Mouse (Mus musculus): ENCODE results near the gene Phykpl.

Gene Phykpl

GRCm38 (mm10) chr11:51584431-51585248 lies at the start of gene Phykpl:
Phykpl (plus strand) TSS chr11:51584757.
- peak; percentile 93 for DNase-seq (ENCODE audit: low spot score)

- DNase-seq (ENCODE audit: low spot score), result no peak
Observed at GRCm38 (mm10) chr11:51538388-51538787, 46.2 kb upstream of the Phykpl start.

- DNase-seq (ENCODE audit: low spot score), result no peak
Observed at GRCm38 (mm10) chr11:51538919-51539758, 45.4 kb upstream of the Phykpl start.

GRCm38 (mm10) chr11:51539759-51540282 lies 44.7 kb upstream of the Phykpl start:
- peak; percentile 92 for DNase-seq (ENCODE audit: low spot score)

GRCm38 (mm10) chr11:51542424-51542823 lies 42.1 kb upstream of the Phykpl start:
- DNase-seq (ENCODE audit: low spot score), result no peak

GRCm38 (mm10) chr11:51543487-51544050 lies 41.0 kb upstream of the Phykpl start:
- no peak for DNase-seq (ENCODE audit: low spot score)

- no peak for DNase-seq (ENCODE audit: low spot score)
Observed at GRCm38 (mm10) chr11:51544413-51544812, 40.1 kb upstream of the Phykpl start.

- no peak for DNase-seq (ENCODE audit: low spot score)
Observed at GRCm38 (mm10) chr11:51545811-51546210, 38.7 kb upstream of the Phykpl start.

- no peak for DNase-seq (ENCODE audit: low spot score)
Observed at GRCm38 (mm10) chr11:51551253-51551652, 33.3 kb upstream of the Phykpl start.

- no peak for DNase-seq (ENCODE audit: low spot score)
Observed at GRCm38 (mm10) chr11:51552091-51552490, 32.5 kb upstream of the Phykpl start.

GRCm38 (mm10) chr11:51554590-51554989 lies 30.0 kb upstream of the Phykpl start:
- DNase-seq (ENCODE audit: low spot score), result no peak

GRCm38 (mm10) chr11:51555066-51555465 lies 29.5 kb upstream of the Phykpl start:
- DNase-seq (ENCODE audit: low spot score), result no peak

- no peak for DNase-seq (ENCODE audit: low spot score)
Observed at GRCm38 (mm10) chr11:51563276-51563675, 21.3 kb upstream of the Phykpl start.

- DNase-seq (ENCODE audit: low spot score), result no peak
Observed at GRCm38 (mm10) chr11:51565062-51565461, 19.5 kb upstream of the Phykpl start.

- no peak for DNase-seq (ENCODE audit: low spot score)
Observed at GRCm38 (mm10) chr11:51565951-51566350, 18.6 kb upstream of the Phykpl start.

GRCm38 (mm10) chr11:51568801-51569200 lies 15.8 kb upstream of the Phykpl start:
- DNase-seq (ENCODE audit: low spot score), result no peak

- no peak for DNase-seq (ENCODE audit: low spot score)
Observed at GRCm38 (mm10) chr11:51576454-51576853, 8.1 kb upstream of the Phykpl start.

GRCm38 (mm10) chr11:51577587-51577986 lies 7.0 kb upstream of the Phykpl start:
- no peak for DNase-seq (ENCODE audit: low spot score)

GRCm38 (mm10) chr11:51579024-51579423 lies 5.5 kb upstream of the Phykpl start:
- DNase-seq (ENCODE audit: low spot score), result no peak

- DNase-seq (ENCODE audit: low spot score), result peak; percentile 66
Observed at GRCm38 (mm10) chr11:51582713-51583112, 1.8 kb upstream of the Phykpl start.

GRCm38 (mm10) chr11:51584057-51584430 lies 513 bp upstream of the Phykpl start:
- DNase-seq (ENCODE audit: low spot score), result no peak

- no peak for DNase-seq (ENCODE audit: low spot score)
Observed at GRCm38 (mm10) chr11:51585608-51586252, 1.2 kb downstream of the Phykpl start.
